ENCODE assay signal across 9 mouse cellular contexts in genomic region chr17:25834595-25835222, GRCm38 (mm10). TPM values are rescaled to one million over a fixed set of nuclear protein-coding genes. Genes with fewer than 3 reads are reported as not detected.
DNase-seq lines count a peak whose midpoint lies in the region; ATAC-seq lines count a peak whose summit lies in the region.
"Had no signal": no experiment of that assay in that cellular context is flagged by ENCODE, and none has a peak within 500 bp of the region (broad histone marks: within the 10 kb centered on the region; RNA-seq: fewer than 3 reads in every experiment).

No protein-coding gene starts in this region.

- H3K4me3 ChIP-seq in erythroblast, embryonic 14.5 days (replicated peaks): peak overlapping the region; percentile 81
- peak overlapping the region; percentile 76 for H3K4me3 ChIP-seq in brown adipose tissue, adult 24 weeks (ENCODE audit: insufficient read depth, low read depth, low read length)
- peak overlapping the region; percentile 74; the same call in 1 of the 2 replicates for H3K4me3 ChIP-seq in hindbrain, embryonic 16.5 days (ENCODE audit: low read length)
- peak overlapping the region; percentile 71; the same call in 1 of the 2 replicates for H3K4me3 ChIP-seq in midbrain, embryonic 11.5 days (ENCODE audit: low read depth, low read length)

- no peak for ATAC-seq in erythroblast, adult 5-6 weeks (replicated peaks; ENCODE audit: low FRiP score, poor library complexity, severe bottlenecking)
- ATAC-seq in hindbrain, embryonic 16.5 days: no peak
- no peak for ATAC-seq in midbrain, embryonic 11.5 days (ENCODE audit: low FRiP score)

- H3K27me3 ChIP-seq in erythroblast, embryonic 14.5 days (ENCODE audit: control insufficient read depth): no peaks in the 10 kb centered on the region
- H3K27me3 ChIP-seq in hindbrain, embryonic 16.5 days (replicated peaks; ENCODE audit: control insufficient read depth, insufficient read depth, low read length): no peaks in the 10 kb centered on the region
- H3K27me3 ChIP-seq in midbrain, embryonic 11.5 days (ENCODE audit: control insufficient read depth, insufficient read depth, low read length): no peaks in the 10 kb centered on the region; the same call in 1 of the 2 replicates

- H3K4me2 ChIP-seq in hindbrain, embryonic 16.5 days (ENCODE audit: low read length): peak overlapping the region; percentile 78
- peak overlapping the region; percentile 96 for H3K4me2 ChIP-seq in midbrain, embryonic 11.5 days

- no peak overlapping the region; the same call in 1 of the 2 replicates for H3K27ac ChIP-seq in brown adipose tissue, adult 24 weeks (replicated peaks; ENCODE audit: low read depth, low read length)
- no peak overlapping the region; the same call in 1 of the 2 replicates for H3K27ac ChIP-seq in hindbrain, embryonic 16.5 days (ENCODE audit: low read depth, low read length)
- no peak overlapping the region for H3K27ac ChIP-seq in midbrain, embryonic 11.5 days (ENCODE audit: low read depth, low read length)

- no peaks in the 10 kb centered on the region for H3K9me3 ChIP-seq in erythroblast, embryonic 14.5 days (ENCODE audit: control insufficient read depth, low read length)
- H3K9me3 ChIP-seq in hindbrain, embryonic 16.5 days (ENCODE audit: control insufficient read depth, low read length): no peaks in the 10 kb centered on the region
- no peaks in the 10 kb centered on the region for H3K9me3 ChIP-seq in midbrain, embryonic 11.5 days (ENCODE audit: control insufficient read depth, low read length)

- no peak for DNase-seq in midbrain, embryonic 11.5 days (ENCODE audit: low spot score, missing footprints)
- no peak for DNase-seq in thymus, postnatal 10 days (ENCODE audit: low spot score in 2 of 2)
- no peak for DNase-seq in right cerebral cortex, postnatal 14 days
- DNase-seq in gastrocnemius, adult 8-10 months (ENCODE audit: low spot score in 2 of 2): no peak
- DNase-seq: lung, postnatal 36 days had no signal

- H3K9ac ChIP-seq in hindbrain, embryonic 16.5 days (ENCODE audit: low read depth, low read length): peak overlapping the region; percentile 77
- peak overlapping the region; percentile 67 for H3K9ac ChIP-seq in midbrain, embryonic 11.5 days (ENCODE audit: low read length)

- peaks cover 71% of the 10 kb centered on the region for H3K36me3 ChIP-seq in erythroblast, embryonic 14.5 days (ENCODE audit: control insufficient read depth)
- H3K36me3 ChIP-seq in hindbrain, embryonic 16.5 days (ENCODE audit: control insufficient read depth, insufficient read depth, low read length): peaks cover 27% of the 10 kb centered on the region
- H3K36me3 ChIP-seq in midbrain, embryonic 11.5 days (ENCODE audit: control insufficient read depth, insufficient read depth, low read length): peaks cover 16% of the 10 kb centered on the region; the same call in 1 of the 2 replicates

- peaks cover 91% of the 10 kb centered on the region for H3K4me1 ChIP-seq in erythroblast, embryonic 14.5 days (ENCODE audit: control insufficient read depth)
- H3K4me1 ChIP-seq in brown adipose tissue, adult 24 weeks (ENCODE audit: control insufficient read depth, insufficient read depth, insufficient read length, low read length): peaks cover 26% of the 10 kb centered on the region
- H3K4me1 ChIP-seq in hindbrain, embryonic 16.5 days (ENCODE audit: control insufficient read depth, insufficient read depth, low read depth, low read length): peaks cover 70% of the 10 kb centered on the region
- peaks cover 58% of the 10 kb centered on the region for H3K4me1 ChIP-seq in midbrain, embryonic 11.5 days (ENCODE audit: control insufficient read depth, insufficient read depth, low read length)

- 84% methylated on average over 12 of the region's 12 CpGs for WGBS in hindbrain, embryonic 16.5 days
- 89% methylated on average over 12 of the region's 12 CpGs for WGBS in midbrain, embryonic 11.5 days

RNA-seq across cellular contexts. Expression of gene Stub1, which starts 1.5 kb away (rescaled TPM):
- polyA plus RNA-seq in erythroblast, embryonic 14.5 days (2012): 10.1 and 10.6 TPM in 2 replicates
- total RNA-seq in erythroblast, adult 5-6 weeks (2015; ENCODE audit: low replicate concordance): 15.0 and 28.0 TPM in 2 replicates
- total RNA-seq in erythroblast, adult 5-6 weeks (2017; ENCODE audit: low replicate concordance): 18.8 and 27.9 TPM in 2 replicates
- polyA plus RNA-seq in brown adipose tissue, adult 24 weeks (2012; ENCODE audit: insufficient read depth, insufficient read length, missing spikeins): 65.3 and 69.4 TPM in 2 replicates
- polyA plus RNA-seq in hindbrain, embryonic 16.5 days (2015; fragmentation: Nextera tagmentation; extraction: Ambion mirVana): 397 and 428 TPM in 2 replicates
- 280 and 296 TPM in 2 replicates for polyA plus RNA-seq in midbrain, embryonic 11.5 days (2014; fragmentation: Nextera tagmentation; extraction: Ambion mirVana)
- total RNA-seq in gastrocnemius, adult 8-10 months (2022): 100 to 1,000 TPM in 1 of 4 experiments, 10 to 100 TPM in 3; 87.3 to 101 (median 91.1) TPM

RNA-seq across cellular contexts. Expression of gene Rhbdl1, which starts 2.4 kb away (rescaled TPM):
- 0.22 and 0.54 TPM in 2 replicates for polyA plus RNA-seq in erythroblast, embryonic 14.5 days (2012)
- total RNA-seq in erythroblast, adult 5-6 weeks (2015; ENCODE audit: low replicate concordance): not detected in 2 replicates
- total RNA-seq in erythroblast, adult 5-6 weeks (2017; ENCODE audit: low replicate concordance): 4.7 TPM in 1 of 2 replicates, not detected in the other
- 3.4 and 5.0 TPM in 2 replicates for polyA plus RNA-seq in brown adipose tissue, adult 24 weeks (2012; ENCODE audit: insufficient read depth, insufficient read length, missing spikeins)
- 61.6 and 73.4 TPM in 2 replicates for polyA plus RNA-seq in hindbrain, embryonic 16.5 days (2015; fragmentation: Nextera tagmentation; extraction: Ambion mirVana)
- polyA plus RNA-seq in midbrain, embryonic 11.5 days (2014; fragmentation: Nextera tagmentation; extraction: Ambion mirVana): 2.3 and 3.2 TPM in 2 replicates
- total RNA-seq in gastrocnemius, adult 8-10 months (2022): 10 to 100 TPM in 3 of 4 experiments, 1 to 10 TPM in 1; 9.5 to 18.5 (median 16.7) TPM

RNA-seq across cellular contexts. Expression of gene Jmjd8, which starts 6.0 kb away (rescaled TPM):
- 0.31 and 0.65 TPM in 2 replicates for polyA plus RNA-seq in erythroblast, embryonic 14.5 days (2012)
- total RNA-seq in erythroblast, adult 5-6 weeks (2015; ENCODE audit: low replicate concordance): 0.84 and 2.1 TPM in 2 replicates
- total RNA-seq in erythroblast, adult 5-6 weeks (2017; ENCODE audit: low replicate concordance): 3.9 and 6.7 TPM in 2 replicates
- polyA plus RNA-seq in brown adipose tissue, adult 24 weeks (2012; ENCODE audit: insufficient read depth, insufficient read length, missing spikeins): 29.2 and 37.3 TPM in 2 replicates
- 51.0 and 55.4 TPM in 2 replicates for polyA plus RNA-seq in hindbrain, embryonic 16.5 days (2015; fragmentation: Nextera tagmentation; extraction: Ambion mirVana)
- 50.3 and 54.1 TPM in 2 replicates for polyA plus RNA-seq in midbrain, embryonic 11.5 days (2014; fragmentation: Nextera tagmentation; extraction: Ambion mirVana)
- 10 to 100 TPM; 11.0 to 13.0 (median 11.4) TPM for total RNA-seq in gastrocnemius, adult 8-10 months (2022)

RNA-seq across cellular contexts. Expression of gene Gm20683, which starts 6.9 kb away (rescaled TPM):
- 0.68 and 1.1 TPM in 2 replicates for polyA plus RNA-seq in erythroblast, embryonic 14.5 days (2012)
- total RNA-seq in erythroblast, adult 5-6 weeks (2015; ENCODE audit: low replicate concordance): 0.84 TPM in 1 of 2 replicates, not detected in the other
- total RNA-seq in erythroblast, adult 5-6 weeks (2017; ENCODE audit: low replicate concordance): 2.6 TPM in 1 of 2 replicates, not detected in the other
- polyA plus RNA-seq in brown adipose tissue, adult 24 weeks (2012; ENCODE audit: insufficient read depth, insufficient read length, missing spikeins): 0.95 and 1.6 TPM in 2 replicates
- 14.8 and 15.4 TPM in 2 replicates for polyA plus RNA-seq in hindbrain, embryonic 16.5 days (2015; fragmentation: Nextera tagmentation; extraction: Ambion mirVana)
- polyA plus RNA-seq in midbrain, embryonic 11.5 days (2014; fragmentation: Nextera tagmentation; extraction: Ambion mirVana): 0.63 and 1.2 TPM in 2 replicates
- total RNA-seq in gastrocnemius, adult 8-10 months (2022): 10 to 100 TPM in 2 of 4 experiments, 1 to 10 TPM in 2; 9.1 to 15.3 (median 12.3) TPM

RNA-seq across cellular contexts. Expression of gene Rhot2, which starts 9.9 kb away (rescaled TPM):
- polyA plus RNA-seq in erythroblast, embryonic 14.5 days (2012): 17.7 and 19.8 TPM in 2 replicates
- total RNA-seq in erythroblast, adult 5-6 weeks (2015; ENCODE audit: low replicate concordance): 3.3 and 9.8 TPM in 2 replicates
- 19.7 and 28.6 TPM in 2 replicates for total RNA-seq in erythroblast, adult 5-6 weeks (2017; ENCODE audit: low replicate concordance)
- 69.0 and 72.5 TPM in 2 replicates for polyA plus RNA-seq in brown adipose tissue, adult 24 weeks (2012; ENCODE audit: insufficient read depth, insufficient read length, missing spikeins)
- polyA plus RNA-seq in hindbrain, embryonic 16.5 days (2015; fragmentation: Nextera tagmentation; extraction: Ambion mirVana): 16.9 and 20.3 TPM in 2 replicates
- 7.0 and 8.7 TPM in 2 replicates for polyA plus RNA-seq in midbrain, embryonic 11.5 days (2014; fragmentation: Nextera tagmentation; extraction: Ambion mirVana)
- total RNA-seq in gastrocnemius, adult 8-10 months (2022): 10 to 100 TPM; 63.3 to 72.7 (median 68.0) TPM

Comparison
In these comparisons a context has a peak if more than half of its experiments do, and no peak if none do; other contexts are left out.
1. RNA of gene Rhbdl1, which starts 2.4 kb away (polyA plus RNA-seq): 61.6 to 73.4 TPM in hindbrain, embryonic 16.5 days; 3.4 to 5.0 TPM in brown adipose tissue, adult 24 weeks, 2.3 to 3.2 TPM in midbrain, embryonic 11.5 days and 0.22 to 0.54 TPM in erythroblast, embryonic 14.5 days; every median in the first group is over 10 times any median in the second.
2. RNA of gene Jmjd8, which starts 6.0 kb away (polyA plus RNA-seq): 51.0 to 55.4 TPM in hindbrain, embryonic 16.5 days, 50.3 to 54.1 TPM in midbrain, embryonic 11.5 days and 29.2 to 37.3 TPM in brown adipose tissue, adult 24 weeks; 0.31 to 0.65 TPM in erythroblast, embryonic 14.5 days; every median in the first group is over 10 times any median in the second.
3. Peak in every context shown above with its lines, with median percentiles within 50 percentile points of each other: H3K4me3 ChIP-seq.